Mouse (Mus musculus) heart, adult 9 months (tissue): Measurements from ENCODE around the gene Rspo1.

Experiments used
- DNase-seq, 2 experiments: peaks; one replicate each; pipeline ENCODE4 v3.0.0; 2022; ENCODE audit warnings: low spot score in 2 of 2

The Rspo1 gene

GRCm38 (mm10) chr4:124973296-124973695, 12.9 kb upstream of the Rspo1 start:
- DNase-seq = no peak

DNA sequence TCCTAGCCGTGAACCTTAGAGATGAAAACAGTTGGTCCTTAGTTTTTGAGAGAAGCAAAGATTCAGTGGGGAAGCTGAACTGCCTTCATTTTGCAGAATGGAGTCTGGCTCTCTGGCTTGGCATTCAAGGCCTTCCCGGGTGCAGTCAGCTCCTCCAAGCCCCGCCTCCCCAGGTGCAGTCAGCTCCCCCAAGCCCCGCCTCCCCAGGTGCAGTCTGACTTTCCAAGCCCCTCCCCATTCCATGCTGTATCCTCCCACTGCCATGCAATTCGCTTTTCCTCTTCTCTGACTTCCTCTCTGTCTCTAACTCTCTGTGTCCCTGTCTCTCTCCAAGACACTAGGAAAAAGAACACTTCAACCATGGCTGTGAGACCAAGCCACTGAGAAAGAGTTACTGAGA, 8.0 kb upstream of the Rspo1 start:
- DNase-seq = no peak

DNA sequence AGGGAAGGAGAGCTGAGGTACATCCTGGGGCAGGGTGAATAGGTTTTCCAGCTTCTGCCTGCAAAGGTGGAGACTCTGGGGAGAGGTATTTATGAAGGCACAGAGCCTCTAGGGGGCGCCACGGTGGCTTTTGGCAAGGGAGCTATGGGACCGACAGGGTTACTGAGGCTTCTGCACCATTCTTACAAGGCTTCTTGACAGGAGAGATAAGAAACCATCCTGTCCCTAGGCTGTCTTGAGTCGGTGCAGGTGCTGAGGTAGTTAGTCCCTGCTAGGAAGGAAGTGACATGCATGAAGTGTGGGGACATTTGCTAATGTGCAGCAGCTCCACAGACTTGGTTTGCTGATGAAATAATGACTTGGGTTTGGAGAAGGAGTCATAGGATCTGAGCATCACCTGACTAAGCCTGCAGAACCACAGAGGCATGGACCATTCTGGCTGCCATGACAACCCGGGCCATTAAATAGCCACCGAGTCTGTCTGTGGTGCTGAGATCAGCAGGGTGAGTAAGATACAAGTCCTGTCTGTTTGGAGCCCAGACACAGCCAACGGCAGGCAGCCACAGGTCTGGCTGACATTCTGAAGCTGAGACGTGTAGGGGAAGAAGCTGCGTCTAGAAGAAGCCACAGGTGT, 2.2 kb upstream of the Rspo1 start:
- no peak for DNase-seq

DNA sequence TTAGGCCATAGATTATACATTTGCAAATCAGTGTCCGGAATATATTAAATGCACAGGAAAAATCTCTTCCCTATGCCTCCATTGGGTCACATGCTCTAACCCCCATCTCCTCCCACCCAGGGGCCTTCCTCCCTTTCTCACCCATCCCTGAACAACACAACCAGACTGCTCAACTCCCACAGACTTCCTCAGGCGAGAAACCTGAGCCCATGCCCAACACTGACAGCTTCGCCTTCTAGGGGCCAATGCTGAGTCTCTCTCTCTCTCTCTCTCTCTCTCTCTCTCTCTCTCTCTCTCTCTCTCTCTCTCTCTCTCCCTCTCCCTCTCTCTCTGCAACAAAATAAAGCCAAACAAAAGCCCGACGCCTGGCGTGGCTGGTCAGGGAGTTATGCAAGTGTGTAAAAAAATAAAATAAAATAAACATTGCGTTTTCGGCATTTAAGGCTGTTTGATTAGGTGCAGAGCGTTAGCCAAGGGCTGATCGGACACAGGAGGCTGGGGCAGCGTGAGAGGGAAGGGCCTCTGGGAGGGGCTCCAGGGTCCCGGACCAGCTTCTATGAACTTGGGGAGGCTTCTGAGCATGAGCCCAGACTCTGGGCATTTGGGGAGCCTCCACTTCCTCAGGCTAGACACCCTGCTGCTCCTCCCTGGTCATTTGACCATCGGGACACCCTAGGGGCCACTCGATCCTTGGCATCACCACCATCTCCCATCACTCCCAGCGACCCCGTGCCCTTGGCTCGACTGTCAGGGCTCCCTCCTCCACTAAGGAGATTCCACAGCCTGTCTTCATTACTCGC, 1.2 kb upstream of the Rspo1 start:
- DNase-seq = no peak

DNA sequence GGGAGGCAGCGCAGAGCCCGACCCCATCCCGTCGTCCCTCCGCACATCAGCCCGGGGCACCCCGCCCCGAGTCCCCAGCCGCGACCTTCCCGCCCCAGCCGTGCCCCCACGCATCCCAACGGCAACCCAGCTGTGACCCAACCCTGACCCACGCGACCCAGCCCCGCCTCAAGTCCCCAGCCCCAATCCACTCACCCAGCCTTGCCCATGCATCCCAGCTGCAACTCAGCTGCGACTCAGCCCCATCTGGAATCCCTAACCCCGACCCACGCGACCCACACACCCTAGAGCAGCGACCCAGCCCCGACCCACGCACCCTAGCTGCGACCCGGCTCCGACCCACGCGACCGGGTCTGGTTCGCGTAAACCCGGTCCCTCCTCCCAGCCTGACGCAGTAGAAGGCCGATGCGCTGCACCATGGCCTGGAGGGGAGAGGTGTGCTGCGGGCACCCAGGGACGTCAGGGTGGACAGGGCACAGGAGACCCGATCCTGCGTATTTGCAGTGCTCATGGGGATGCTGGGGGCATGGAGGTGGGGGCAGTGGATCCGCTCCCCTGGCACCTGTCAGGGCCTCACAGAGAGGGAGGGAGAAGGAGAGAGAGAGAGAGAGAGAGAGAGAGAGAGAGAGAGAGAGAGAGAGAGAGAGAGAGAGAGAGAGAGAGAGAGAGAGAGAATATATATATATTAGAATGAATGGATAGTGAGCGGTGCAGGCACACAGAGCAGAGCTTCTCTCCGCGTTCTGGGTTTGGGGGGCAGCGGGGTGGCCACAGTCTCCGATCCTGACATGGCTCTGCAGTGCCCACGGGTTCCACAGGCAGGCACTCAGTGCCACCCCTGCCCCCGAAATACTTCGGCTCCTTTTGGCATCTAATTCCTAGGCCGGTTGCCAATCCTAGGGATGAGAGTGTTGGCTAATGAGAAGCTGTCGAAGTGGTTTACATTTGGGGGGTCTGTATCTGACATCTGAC, 795 bp downstream of the Rspo1 start:
- no peak for DNase-seq

- DNase-seq = no peak
These were observed 1.5 kb downstream of the Rspo1 start for GRCm38 (mm10) chr4:124987711-124988097.

- DNase-seq = no peak
These were observed 2.2 kb downstream of the Rspo1 start for GRCm38 (mm10) chr4:124988382-124988781.

- DNase-seq = no peak
These were observed 3.6 kb downstream of the Rspo1 start for GRCm38 (mm10) chr4:124989787-124990253.

DNA sequence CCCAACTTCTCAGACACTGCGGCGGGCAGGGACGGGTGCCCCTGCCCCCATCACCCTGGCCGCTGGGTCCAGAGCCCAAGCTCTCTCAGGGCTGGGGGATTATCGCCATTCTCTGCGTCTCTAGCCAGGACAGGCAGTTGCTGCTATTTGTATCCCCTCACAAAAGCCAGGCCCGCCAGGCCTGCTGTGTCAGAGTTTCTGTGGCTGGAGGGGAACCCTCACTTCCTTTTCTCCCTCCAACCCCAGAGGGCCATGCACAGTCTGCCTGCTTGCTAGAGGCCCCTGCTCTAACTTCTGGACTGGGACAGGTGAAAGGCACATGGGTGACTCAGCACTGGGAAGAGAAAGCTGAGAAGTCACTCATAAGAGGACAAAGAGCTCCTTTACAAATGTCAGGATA, 4.1 kb downstream of the Rspo1 start:
- DNase-seq = no peak

GRCm38 (mm10) chr4:124997479-124998147, 11.4 kb downstream of the Rspo1 start:
- no peak for DNase-seq

DNA sequence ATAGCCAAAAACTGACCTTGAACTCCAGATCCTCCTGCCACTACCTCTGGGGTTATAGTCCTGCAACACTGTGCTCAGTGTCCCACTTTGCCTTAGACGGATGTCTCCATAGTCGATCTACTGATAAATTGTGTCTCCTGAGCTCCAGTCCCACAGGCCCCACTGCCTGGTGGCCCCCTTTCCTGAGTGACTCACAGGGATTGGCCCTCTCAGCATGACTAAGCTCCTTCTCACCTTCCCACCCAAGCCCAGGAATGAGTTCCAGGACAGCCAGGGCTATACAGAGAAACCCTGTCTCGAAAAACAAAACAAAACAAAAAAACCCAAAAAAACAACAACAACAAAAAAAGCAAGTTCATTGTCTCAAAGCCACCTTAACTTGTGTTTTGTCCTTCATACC, 13.3 kb downstream of the Rspo1 start:
- DNase-seq = no peak

DNA sequence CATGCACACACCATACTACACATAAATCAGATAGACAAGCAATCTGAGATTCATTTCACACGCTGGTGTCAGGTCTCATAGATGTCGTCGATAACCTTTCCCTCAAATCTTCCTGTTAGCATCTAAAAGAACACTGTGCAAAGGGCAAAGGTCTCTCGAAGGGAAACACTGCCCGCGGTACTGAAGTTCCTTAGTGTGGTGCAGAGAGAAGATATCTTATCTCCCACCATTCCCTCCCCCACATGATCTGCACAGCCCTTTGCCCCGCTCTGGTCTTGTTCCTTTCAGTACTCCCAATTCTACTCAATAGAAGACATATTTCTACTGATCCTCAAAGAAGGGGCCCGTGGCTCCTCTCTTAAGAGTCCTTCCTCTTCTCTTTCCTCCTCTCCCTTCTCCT, 16.7 kb downstream of the Rspo1 start:
- no peak for DNase-seq

DNA sequence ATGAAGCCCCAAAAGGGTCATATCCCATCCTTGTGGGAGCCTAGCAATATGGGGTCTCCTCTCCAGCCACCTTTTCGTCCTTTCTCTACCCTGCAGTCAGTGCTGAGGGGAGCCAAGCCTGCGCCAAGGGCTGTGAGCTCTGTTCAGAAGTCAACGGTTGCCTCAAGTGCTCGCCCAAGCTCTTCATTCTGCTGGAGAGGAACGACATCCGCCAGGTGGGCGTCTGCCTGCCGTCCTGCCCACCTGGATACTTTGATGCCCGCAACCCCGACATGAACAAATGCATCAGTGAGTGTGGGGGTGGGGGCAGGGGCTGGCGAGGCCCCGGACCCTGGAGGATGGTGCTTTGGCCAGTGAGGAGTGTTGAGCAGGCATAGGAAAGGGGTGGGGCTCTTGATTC, 18.7 kb downstream of the Rspo1 start:
- DNase-seq = no peak

DNA sequence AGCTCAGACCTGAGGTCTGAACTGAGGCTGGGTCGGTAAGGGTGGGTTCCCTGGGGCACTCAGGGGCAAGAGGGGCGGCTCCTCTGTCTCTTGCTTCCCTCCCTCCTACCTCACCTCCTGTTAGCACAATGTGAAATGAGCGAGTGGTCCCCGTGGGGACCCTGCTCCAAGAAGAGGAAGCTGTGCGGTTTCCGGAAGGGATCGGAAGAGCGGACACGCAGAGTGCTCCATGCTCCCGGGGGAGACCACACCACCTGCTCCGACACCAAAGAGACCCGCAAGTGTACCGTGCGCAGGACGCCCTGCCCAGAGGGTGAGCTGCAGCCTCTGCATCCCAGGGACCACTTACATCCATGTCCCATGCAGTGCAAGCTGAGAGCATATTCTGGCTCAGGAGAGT, 21.2 kb downstream of the Rspo1 start:
- DNase-seq = no peak

DNA sequence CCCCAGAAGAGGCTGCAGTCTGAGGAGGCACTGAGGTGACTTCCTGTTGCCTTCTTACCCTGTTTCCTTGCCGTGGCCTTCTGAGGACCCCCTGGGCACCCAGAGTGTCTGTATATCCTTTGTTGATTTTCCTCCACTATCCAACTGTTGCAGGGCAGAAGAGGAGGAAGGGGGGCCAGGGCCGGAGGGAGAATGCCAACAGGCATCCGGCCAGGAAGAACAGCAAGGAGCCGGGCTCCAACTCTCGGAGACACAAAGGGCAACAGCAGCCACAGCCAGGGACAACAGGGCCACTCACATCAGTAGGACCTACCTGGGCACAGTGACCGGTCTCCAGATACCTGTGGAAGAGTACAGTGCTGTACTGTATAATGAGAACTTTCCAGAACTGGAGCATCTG, 22.0 kb downstream of the Rspo1 start:
- DNase-seq = no peak

GRCm38 (mm10) chr4:125008712-125009111, 22.5 kb downstream of the Rspo1 start:
- no peak for DNase-seq

DNA sequence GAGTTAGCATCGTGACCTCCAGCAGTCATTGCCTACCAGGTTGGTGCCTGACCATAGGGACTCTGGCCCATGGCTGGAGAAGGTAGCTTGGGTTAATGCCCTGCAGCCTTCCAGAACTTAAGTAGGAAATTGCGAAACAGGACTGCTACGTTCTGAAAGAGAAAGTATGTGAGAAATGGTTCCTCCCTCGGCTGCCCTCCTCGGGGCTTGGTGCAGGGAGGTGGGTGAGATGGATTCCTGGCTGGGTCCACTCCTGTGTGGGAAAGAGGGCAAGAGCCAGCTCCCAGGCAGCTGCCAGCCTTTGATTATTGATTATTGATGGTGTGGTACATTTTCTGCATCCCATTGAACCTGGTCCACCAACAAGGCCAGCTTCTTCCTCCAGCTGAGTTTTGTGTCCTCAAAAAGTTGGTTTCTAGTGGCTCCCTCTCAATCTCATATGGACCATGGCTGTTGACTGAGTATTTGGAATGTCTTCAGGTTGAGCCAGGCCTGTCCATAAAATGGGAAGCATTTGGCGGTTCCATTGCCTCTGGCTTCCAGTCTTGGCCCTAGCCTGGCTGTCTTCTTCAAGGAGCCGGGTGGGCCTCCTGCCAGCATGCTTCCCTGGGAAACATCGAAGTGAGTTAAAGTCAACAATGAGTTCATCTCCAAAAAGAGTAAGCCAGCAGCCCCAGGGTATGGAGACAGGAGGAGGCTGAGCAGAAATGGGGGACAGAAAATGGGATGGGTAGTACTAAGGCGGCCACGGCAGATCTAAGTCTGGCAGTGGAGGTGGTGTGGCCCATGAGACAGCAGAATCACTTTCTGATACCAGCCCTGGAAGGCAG, 29.8 kb downstream of the Rspo1 start, which contains the start of gene Gnl2:
Gene Gnl2, plus strand, starts transcription at position 780 of the 830 bp plus-strand sequence.
- peak; percentile 21 to 46 for DNase-seq

DNA sequence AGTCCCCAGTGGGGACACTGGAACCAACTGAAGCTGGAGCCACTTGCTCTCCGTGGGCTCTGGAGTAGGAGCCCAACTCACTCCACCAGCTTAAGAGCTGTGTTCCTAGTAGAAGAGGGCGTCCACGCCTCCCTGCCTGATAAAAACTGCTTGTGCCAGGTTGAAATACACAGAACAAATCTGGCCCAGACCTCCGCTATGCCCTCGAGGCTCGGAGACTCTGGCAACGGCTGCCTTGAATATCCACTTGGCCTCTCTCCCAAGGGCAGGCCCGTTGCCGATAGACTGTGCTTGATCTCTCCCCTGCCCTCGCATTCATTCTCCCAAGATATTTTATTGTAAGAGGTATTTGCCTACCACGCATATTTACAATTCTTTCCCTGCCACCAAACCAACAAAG, 31.2 kb downstream of the Rspo1 start:
- peak; percentile 12 to 27 for DNase-seq

- DNase-seq = no peak
These were observed 34.7 kb downstream of the Rspo1 start for GRCm38 (mm10) chr4:125020780-125021538.
